Mouse (Mus musculus): ENCODE results near the gene Kdm3a.

Gene Kdm3a

DNA sequence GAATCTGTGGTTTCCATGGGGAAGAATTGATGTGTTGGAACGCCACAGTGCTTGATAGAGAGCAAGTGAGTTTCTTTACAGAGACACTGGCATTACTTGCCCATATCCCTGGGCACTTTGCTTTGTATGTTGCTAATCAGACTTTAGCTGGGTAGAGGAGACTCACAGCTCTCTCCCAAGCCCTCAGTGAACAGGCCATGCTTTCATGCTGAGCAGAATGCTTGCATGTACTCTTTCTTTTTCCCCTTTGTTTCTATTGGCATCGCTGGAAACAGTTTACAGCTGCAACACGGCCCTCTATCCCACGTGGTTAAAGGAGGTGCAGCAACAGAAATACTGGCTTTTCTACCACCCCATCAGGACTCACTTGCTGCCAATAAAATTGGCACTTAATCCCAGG, 49.6 kb downstream of the Kdm3a start:
- DNase-seq (ENCODE audit: extremely low read depth, low read depth, low spot score): no peak

DNA sequence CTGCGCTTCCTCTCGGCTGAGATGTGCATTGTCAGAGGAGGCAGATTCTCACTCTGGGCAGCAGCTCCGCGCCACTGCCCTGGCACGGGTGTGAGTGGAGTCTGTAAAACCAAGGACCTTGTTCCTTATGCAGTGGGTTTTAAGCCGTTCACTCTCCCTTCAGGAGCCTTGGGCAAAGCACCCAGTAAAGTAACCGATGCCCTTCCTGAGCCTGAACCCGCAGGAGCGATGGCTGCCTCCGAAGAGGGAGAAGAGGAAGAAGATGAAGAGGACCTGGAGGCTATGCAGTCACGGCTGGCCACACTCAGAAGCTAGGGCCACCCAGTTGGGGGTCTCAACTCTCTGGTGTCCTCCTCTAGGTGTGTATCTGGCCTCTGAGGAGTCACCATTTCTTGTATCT, 53.3 kb downstream of the Kdm3a start:
- no peak for DNase-seq (ENCODE audit: extremely low read depth, low read depth, low spot score)

DNA sequence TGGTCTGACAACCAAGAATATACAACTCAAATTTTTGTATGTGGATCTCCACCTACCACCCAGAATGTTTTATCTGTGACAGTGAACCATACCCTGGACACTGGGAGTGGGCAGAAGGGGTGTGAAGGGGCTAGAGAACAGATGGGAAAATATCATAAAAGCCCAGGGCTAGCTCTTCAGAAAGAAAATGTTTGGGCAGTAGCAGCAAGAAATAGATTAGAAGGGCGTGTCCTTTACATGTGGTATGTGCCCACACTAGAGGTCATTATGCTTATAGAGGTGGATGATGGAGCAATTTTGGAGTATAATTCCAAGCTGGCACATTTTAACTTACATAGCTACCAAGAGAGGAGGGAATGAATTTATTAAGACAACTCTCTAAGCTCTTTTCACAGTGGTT, 57.4 kb downstream of the Kdm3a start:
- no peak for DNase-seq (ENCODE audit: extremely low read depth, low read depth, low spot score)

DNA sequence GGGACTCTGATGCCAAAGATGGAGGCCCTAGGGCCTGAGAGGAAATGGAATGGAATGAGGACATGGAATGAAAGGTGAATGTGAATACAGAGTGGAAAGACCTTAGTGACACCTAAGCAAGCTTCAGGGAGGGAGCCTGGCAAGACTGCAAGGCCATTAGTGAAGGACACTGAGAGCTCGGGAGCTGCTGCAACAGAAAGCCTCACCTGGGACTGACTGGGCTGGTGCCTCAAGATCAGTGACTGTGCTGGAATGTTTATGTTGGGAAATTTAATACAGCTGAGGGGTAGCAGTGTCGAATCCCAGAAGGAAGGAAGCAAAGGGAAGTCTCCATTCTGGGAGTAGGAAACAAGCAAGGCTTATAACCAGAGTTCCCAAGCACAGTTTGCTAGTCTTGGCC, 63.8 kb downstream of the Kdm3a start:
- DNase-seq (ENCODE audit: extremely low read depth, low read depth, low spot score): no peak

DNA sequence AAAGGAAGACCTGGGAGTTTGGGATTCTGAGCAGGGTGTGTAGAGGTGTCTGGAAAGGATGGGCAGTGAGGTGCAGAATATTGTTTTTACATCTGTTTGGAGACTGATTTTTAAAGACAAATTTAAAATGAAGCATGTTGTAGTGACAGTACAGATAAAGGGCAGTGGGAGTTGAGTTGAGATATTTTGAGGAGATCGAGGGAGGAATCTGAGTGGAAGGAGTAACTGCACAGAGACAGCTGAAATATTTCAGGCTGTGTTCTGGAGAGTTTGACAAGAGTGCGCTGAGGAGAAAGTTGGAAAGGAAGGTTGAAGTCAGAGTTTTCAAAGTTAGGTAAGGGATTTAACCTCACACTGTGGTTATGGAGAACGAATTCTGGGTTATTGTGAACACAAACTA, 64.2 kb downstream of the Kdm3a start:
- DNase-seq (ENCODE audit: extremely low read depth, low read depth, low spot score): no peak

DNA sequence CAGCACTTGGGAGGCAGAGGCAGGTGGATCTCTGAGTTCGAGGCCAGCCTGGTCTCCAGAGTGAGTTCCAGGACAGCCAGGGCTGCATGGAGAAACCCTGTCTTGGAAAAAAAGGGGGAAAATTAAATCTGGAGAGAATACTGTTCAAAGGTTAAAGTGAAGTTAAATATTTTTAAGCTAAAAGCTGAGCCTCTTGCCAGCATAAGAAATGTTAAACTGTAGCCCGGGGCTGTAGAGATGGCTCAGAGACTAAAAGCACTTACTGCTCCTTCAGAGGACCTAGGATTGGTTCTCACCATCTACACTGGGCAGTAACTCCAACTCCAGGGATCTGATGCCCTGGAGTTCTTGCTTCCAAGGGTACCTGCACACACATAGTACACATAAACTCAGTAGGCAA, 76.0 kb downstream of the Kdm3a start:
- DNase-seq (ENCODE audit: extremely low read depth, low read depth, low spot score): no peak

DNA sequence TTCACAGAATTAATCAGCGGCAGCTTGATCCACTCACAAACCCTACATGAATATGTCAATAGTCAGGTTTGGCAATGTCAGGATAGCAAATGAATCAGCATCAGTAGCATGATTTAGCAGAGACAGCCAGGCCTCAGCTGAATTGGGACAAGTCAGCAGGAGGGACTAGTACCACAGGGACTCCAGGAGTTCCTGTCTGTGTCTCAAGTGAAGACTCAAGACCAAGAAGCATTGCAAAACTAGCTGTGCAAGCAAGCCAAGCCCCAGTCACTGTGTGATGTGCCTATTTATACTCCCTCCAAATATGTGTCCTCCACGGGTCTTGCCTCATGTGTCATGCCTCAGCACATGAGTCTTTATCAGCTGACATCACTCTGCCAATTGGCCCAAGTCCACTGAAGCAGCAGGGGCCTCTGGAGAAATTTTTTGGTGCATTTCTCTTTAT, 77.3 kb downstream of the Kdm3a start:
- DNase-seq (ENCODE audit: extremely low read depth, low read depth, low spot score): no peak

DNA sequence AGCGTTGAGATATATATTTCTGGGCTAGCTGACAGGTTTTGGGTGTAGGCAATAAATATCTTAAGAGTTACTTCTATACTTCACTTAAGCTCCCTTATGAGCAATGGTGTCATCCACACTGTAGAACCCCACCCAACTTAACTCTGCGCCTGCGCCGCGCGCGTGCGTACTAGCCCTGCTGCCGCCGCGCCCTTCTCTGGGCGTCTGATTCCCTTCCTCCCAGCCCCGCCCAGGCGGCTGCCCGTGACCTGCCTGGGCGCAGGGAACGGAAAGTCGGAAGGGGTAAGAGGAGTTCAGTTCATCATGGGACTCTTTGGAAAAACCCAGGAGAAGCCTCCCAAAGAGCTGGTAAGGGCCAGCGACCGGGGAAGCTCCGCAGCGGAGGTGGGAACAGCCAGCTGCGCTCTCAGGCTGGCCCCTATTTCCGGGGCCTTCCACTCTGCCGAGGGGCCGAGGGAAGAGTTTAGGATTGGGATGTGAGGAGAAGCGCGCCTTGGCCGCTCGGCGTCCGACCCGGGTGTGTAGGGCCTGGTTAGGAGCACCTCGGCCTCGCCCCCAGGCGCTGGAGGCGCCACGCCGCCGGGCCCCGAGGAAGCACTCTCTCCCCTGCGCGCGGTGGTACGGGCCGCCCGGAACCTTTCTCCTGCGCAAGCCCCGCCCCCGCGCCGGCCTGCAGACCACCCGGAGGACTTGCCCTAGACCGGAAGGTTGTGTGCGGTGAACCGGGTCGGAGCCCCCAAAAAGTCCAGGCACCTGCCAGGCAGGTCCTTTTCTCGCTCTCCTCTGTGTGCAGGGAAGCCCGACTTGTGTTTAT, 88.9 kb downstream of the Kdm3a start, which contains the start of gene Chmp3:
TSS of gene Chmp3 (plus strand) at position 112 of the 814 bp plus-strand sequence.
- no peak for DNase-seq (ENCODE audit: extremely low read depth, low read depth, low spot score)

Measured in fat pad, adult 2 months (tissue).